Mouse (Mus musculus): Measurements from ENCODE around the gene Nrxn1. TPM values are rescaled to one million over a fixed set of nuclear protein-coding genes. Genes with fewer than 3 reads are reported as not detected.
"Not testable (repeated sequence)": the region's sequence is repeated elsewhere in the genome, so short reads cannot be mapped to it uniquely, and the experiment has no call there.

Nrxn1 gene
- polyA plus RNA-seq, 1 experiment from 2014 or later = 12.2 TPM

DNA sequence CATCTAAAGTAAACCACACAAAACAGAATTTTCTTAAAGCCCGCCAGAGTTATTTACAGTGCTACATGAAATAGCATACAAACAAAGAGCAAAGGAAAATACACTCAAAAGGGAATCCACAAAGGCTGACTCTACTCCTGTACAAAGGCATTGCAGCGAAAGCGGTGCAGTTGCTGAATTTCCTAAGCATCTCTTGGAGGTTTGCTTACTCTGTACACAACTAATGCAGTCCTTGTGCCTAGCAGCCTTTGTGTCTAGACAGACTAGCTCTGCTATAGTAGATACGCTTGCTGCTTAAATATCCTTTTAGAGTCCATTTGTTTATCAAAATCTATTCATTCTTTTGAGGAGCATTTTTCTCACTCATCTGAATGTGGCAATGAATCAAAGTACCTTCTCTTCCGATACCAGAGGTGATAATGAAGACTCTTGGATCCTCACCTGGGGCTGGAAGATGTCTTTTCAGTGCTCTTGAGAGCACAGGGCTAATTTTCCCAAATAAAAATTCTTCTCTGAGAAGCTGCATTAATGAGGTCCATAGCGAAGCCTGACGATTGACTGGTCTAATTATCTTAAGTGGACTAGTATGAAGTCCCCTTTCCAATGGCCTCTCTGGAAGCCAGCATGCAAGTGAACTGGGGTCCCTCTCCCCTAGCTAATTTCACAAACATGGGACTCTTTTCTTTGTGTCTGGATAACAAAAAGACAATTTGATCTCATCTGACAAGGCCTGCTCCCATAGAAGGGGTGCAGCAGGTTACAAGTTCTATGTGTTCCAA is 845.6 kb downstream of the Nrxn1 start:
- Histone ChIP-seq H3K36me3 (no peaks in the 10 kb centered on the region), H3K4me1 (no peaks in the 10 kb centered on the region), H3K4me2 (replicated peaks) (no peak overlapping the region), H3K9me3 (no peaks in the 10 kb centered on the region), H3K4me3 (no peak overlapping the region), H3K27ac (no peak overlapping the region), H3K27me3 (no peaks in the 10 kb centered on the region), H3K9ac (no peak overlapping the region)
- 84% methylated on average over 7 of the region's 7 CpGs for WGBS
- no peak for ATAC-seq (ENCODE audit: low FRiP score, low read depth)

DNA sequence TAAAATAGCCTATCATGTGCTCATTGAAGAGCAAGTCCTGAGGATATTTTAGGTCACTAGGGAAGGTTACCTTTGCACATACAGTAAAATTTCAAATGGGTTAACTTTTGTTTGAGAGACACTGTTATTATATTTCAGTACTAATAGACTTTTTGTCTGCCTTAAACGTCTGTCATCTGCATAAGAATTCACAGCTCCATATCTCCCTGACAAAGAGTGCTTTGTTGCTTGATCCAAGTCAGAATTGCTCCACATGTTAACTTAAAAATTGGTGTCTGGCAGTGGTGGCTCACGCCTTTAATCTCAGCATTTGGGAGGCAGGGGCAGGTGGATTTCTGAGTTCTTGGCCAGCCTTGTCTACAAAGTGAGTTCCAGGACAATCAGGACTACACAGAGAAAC is 848.5 kb downstream of the Nrxn1 start:
- no peak for ATAC-seq (ENCODE audit: low FRiP score, low read depth)
- Histone ChIP-seq H3K4me2 (replicated peaks) (no peak overlapping the region), H3K27ac (no peak overlapping the region), H3K4me1 (no peaks in the 10 kb centered on the region), H3K36me3 (no peaks in the 10 kb centered on the region), H3K9me3 (no peaks in the 10 kb centered on the region), H3K9ac (no peak overlapping the region), H3K27me3 (no peaks in the 10 kb centered on the region), H3K4me3 (no peak overlapping the region)
- WGBS = 59% methylated on average over 2 of the region's 2 CpGs

DNA sequence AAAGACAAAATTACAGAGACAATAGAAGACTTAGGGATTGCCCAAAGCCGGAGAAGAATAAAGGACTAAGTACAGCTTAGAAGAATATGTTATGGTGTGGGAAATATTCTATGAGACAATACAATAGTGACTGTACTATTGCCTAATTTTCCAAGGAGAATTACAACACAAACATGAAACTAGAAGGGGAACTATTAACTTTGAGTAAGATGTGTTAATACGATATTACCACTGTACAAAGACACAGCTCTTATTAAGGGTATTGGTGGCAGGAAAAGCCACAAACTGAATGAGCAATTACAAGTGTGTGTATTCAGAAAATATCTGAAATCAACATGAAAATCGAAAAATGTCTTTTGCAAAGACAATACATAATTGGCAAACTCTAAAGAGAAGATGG is 853.9 kb downstream of the Nrxn1 start:
- Histone ChIP-seq H3K27me3 (no peaks in the 10 kb centered on the region), H3K27ac (no peak overlapping the region), H3K9ac (no peak overlapping the region), H3K9me3 (no peaks in the 10 kb centered on the region), H3K4me3 (no peak overlapping the region), H3K4me2 (replicated peaks) (no peak overlapping the region), H3K4me1 (no peaks in the 10 kb centered on the region), H3K36me3 (no peaks in the 10 kb centered on the region)
- no peak for ATAC-seq (ENCODE audit: low FRiP score, low read depth)
- 87% methylated on average over 3 of the region's 3 CpGs for WGBS

DNA sequence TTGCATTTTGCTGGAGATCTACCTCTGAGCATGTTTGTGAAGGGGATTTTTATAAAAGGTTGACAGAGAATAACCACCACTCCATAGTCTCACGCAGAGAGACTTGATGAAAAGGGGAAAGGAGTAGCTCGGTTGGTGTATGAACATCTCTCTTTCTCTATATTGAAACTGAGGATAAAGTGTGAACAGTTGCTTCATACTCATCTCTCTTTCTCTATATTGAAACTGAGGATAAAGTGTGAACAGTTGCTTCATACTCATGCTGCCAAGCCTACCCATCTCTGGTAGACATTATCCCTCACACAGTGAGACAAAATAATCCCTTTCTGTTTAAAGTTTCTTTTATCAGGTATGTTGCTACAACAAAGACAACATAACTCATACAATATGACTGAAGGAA is 854.4 kb downstream of the Nrxn1 start:
- no peak for ATAC-seq (ENCODE audit: low FRiP score, low read depth)
- H3K27ac ChIP-seq = no peak overlapping the region
- H3K27me3 ChIP-seq = no peaks in the 10 kb centered on the region
- no peaks in the 10 kb centered on the region for H3K9me3 ChIP-seq
- no peak overlapping the region for H3K9ac ChIP-seq
- no peak overlapping the region for H3K4me2 ChIP-seq (replicated peaks)
- no peaks in the 10 kb centered on the region for H3K4me1 ChIP-seq
- H3K4me3 ChIP-seq = no peak overlapping the region
- WGBS = 95% methylated on average over 2 of the region's 2 CpGs
- no peaks in the 10 kb centered on the region for H3K36me3 ChIP-seq

DNA sequence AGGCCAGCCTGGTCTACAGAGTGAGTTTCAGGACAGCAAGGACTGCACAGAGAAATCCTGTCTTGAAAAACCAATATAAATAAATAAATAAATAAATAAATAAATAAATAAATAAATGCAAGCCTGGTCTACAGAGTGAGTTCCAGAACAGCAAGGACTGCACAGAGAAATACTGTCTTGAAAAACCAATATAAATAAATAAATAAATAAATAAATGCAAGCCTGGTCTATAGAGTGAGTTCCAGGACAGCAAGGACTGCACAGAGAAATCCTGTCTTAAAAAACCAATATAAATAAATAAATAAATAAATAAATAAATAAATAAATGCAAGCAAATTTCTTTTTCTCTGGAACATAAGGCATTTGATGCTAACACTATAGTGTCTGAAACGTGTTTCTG is 857.2 kb downstream of the Nrxn1 start:
- not testable (repeated sequence) for H3K36me3 ChIP-seq; H3K4me3 ChIP-seq; H3K4me2 ChIP-seq (replicated peaks); H3K27me3 ChIP-seq; H3K9me3 ChIP-seq; H3K27ac ChIP-seq; H3K9ac ChIP-seq; H3K4me1 ChIP-seq
- ATAC-seq (ENCODE audit: low FRiP score, low read depth) = 0 out of 2 replicates have a peak, but pooled peaks have one; percentile 36
- 86% methylated on average over 1 of the region's 1 CpGs for WGBS

DNA sequence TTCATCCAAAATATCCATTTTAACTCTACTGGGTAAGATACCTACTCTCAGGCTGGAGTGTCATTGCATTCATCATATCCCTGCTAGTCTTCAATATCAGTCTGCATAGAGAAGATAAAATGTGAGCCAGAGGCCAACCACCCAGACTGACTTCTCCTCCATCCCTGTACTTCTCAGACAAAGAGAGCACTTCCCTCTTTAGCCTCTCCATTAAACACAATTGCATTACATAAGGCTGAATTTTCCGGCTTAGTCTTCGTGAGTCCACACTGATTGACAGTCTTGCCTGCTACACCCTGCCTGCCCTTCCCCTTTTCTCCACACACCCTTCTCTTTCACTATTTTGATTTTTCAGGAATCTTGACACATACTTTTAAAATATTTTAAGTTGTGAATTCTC is 858.1 kb downstream of the Nrxn1 start:
- Histone ChIP-seq H3K27me3 (no peaks in the 10 kb centered on the region), H3K36me3 (no peaks in the 10 kb centered on the region), H3K9ac (no peak overlapping the region), H3K4me3 (no peak overlapping the region), H3K9me3 (no peaks in the 10 kb centered on the region), H3K27ac (no peak overlapping the region), H3K4me1 (no peaks in the 10 kb centered on the region), H3K4me2 (replicated peaks) (no peak overlapping the region)
- no peak for ATAC-seq (ENCODE audit: low FRiP score, low read depth)
- WGBS = 92% methylated on average over 2 of the region's 2 CpGs

DNA sequence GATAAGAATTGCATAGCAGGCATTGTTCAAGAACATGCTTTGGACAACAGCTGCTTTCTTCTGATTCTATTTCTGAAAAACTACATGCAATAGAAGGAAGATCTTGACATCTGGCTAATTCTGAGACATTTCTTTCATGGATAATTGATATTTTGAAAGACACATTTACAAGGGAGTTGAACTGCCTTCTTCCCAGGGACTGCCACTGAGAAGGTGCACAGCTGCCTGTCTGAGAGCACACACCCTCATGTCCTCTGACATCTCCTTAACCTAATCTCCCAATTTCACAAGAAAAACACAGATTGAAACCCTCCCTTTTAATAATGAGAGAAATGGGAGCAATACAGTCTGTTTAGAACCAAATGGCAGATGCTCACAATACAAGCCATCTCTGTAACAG is 884.3 kb downstream of the Nrxn1 start:
- H3K27me3 ChIP-seq = no peaks in the 10 kb centered on the region
- no peak for ATAC-seq (ENCODE audit: low FRiP score, low read depth)
- no peaks in the 10 kb centered on the region for H3K36me3 ChIP-seq
- no peaks in the 10 kb centered on the region for H3K4me1 ChIP-seq
- no peaks in the 10 kb centered on the region for H3K9me3 ChIP-seq
- H3K9ac ChIP-seq = no peak overlapping the region
- H3K4me2 ChIP-seq (replicated peaks) = no peak overlapping the region
- no peak overlapping the region for H3K4me3 ChIP-seq
- H3K27ac ChIP-seq = no peak overlapping the region

DNA sequence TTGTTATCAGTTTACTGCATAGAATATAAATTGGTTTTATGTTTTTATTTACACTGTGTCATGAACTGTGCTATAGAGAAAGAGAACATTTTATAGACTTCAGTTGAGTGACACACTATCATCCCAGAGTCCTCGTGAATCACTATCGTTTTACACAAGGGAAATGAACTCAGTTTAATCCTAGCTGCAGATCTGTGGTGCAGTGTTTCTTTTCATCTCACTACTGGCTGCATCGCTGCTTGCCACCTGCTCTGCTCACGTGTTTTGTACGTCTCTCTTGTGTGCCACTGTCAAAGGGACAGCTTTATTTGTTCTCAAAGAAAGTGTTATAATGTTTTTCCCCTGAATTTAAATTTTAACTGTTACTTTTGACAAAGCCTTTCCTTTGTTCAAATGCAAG is 885.3 kb downstream of the Nrxn1 start:
- 69% methylated on average over 5 of the region's 5 CpGs for WGBS
- no peaks in the 10 kb centered on the region for H3K9me3 ChIP-seq
- H3K27me3 ChIP-seq = no peaks in the 10 kb centered on the region
- no peak overlapping the region for H3K27ac ChIP-seq
- ATAC-seq (ENCODE audit: low FRiP score, low read depth) = no peak
- H3K4me3 ChIP-seq = no peak overlapping the region
- H3K36me3 ChIP-seq = no peaks in the 10 kb centered on the region
- no peak overlapping the region for H3K4me2 ChIP-seq (replicated peaks)
- H3K4me1 ChIP-seq = no peaks in the 10 kb centered on the region
- H3K9ac ChIP-seq = no peak overlapping the region

DNA sequence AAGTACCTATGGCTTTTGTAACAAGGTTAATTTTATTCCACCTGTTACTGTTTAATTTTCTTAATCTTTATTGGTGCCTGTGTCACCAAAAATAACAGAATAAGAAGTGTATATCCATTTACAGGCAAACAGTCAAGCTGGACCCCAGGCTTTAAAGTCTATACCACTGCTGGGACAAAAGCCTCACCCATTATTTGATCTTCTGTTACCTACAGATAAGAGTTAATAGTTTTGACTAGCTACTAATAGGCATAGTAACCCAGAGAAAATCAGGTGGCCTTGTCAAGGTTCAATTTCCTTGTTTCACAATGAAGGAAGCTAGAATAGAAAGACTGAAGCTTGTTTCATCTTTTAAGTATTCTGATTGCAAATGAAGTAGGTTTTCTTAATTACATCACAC is 888.9 kb downstream of the Nrxn1 start:
- no peak for ATAC-seq (ENCODE audit: low FRiP score, low read depth)
- Histone ChIP-seq H3K27ac (no peak overlapping the region), H3K36me3 (no peaks in the 10 kb centered on the region), H3K4me3 (no peak overlapping the region), H3K4me1 (no peaks in the 10 kb centered on the region), H3K9me3 (no peaks in the 10 kb centered on the region), H3K27me3 (no peaks in the 10 kb centered on the region), H3K4me2 (replicated peaks) (no peak overlapping the region), H3K9ac (no peak overlapping the region)

DNA sequence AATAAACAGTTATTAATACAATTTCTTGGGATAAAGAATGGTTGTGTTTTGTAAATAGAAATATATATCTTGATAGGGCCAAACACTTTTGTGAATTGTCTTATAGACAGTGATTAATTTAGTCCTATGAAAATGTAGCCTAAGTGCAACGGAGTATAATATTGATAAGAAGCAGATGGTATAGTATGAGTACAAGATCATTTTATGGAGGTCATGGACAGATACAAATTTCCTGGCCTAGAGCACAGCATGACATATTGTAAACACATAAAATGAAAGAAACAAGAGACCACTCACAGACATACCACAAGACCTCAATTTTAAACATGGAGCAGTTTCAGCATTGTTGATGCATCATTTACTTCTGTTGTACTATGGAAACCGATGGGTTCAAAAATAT is 890.1 kb downstream of the Nrxn1 start:
- WGBS = 59% methylated on average over 2 of the region's 2 CpGs
- Histone ChIP-seq H3K9ac (no peak overlapping the region), H3K4me1 (no peaks in the 10 kb centered on the region), H3K27me3 (no peaks in the 10 kb centered on the region), H3K36me3 (no peaks in the 10 kb centered on the region), H3K4me2 (replicated peaks) (no peak overlapping the region), H3K4me3 (no peak overlapping the region), H3K9me3 (no peaks in the 10 kb centered on the region), H3K27ac (no peak overlapping the region)
- no peak for ATAC-seq (ENCODE audit: low FRiP score, low read depth)

DNA sequence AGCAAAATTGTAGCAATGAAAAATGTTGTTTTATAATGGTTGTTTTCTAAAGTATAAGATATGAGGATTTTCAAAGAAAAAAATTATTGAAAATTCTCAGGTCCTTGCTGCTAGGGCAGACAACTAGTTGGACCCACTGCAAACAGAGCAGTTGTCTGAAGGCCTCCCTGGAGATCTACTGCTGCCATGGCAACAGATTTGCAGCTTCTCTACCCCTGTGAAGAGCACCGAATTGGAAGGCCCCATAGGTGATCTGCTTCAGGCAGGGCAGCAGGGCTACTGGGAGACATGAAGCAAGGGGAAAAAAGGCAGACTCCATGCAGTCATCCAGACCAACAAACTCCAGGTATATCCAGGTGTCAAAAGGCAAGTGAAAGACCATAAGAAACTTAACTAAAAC is 896.1 kb downstream of the Nrxn1 start:
- 4% methylated on average over 1 of the region's 1 CpGs for WGBS
- Histone ChIP-seq H3K36me3 (no peaks in the 10 kb centered on the region), H3K4me3 (no peak overlapping the region), H3K9me3 (no peaks in the 10 kb centered on the region), H3K27ac (no peak overlapping the region), H3K4me2 (replicated peaks) (no peak overlapping the region), H3K27me3 (no peaks in the 10 kb centered on the region), H3K9ac (no peak overlapping the region), H3K4me1 (no peaks in the 10 kb centered on the region)
- no peak for ATAC-seq (ENCODE audit: low FRiP score, low read depth)

DNA sequence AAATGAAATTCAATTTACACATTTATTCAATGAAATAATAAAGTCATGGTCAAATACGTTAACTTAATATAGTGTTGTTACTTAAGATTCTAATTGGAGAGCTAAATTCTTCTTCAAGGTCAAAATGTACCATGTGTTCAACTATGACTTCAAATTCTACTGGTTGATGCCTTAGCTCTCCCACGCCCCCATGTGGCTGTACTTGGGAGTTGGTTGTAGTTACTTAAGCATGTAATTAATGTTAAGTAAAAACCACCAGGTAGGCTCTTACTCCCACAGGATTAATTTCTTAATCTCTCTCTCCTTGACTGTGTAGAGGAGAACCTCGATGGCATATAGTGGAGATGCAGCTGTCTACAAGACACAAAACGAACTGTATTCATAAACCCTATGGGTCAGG is 951.3 kb downstream of the Nrxn1 start:
- no peak for ATAC-seq (ENCODE audit: low FRiP score, low read depth)
- Histone ChIP-seq H3K4me3 (no peak overlapping the region), H3K27ac (no peak overlapping the region), H3K36me3 (no peaks in the 10 kb centered on the region), H3K27me3 (no peaks in the 10 kb centered on the region), H3K9ac (no peak overlapping the region), H3K4me2 (replicated peaks) (no peak overlapping the region), H3K9me3 (no peaks in the 10 kb centered on the region), H3K4me1 (no peaks in the 10 kb centered on the region)
- WGBS = 58% methylated on average over 4 of the region's 4 CpGs

DNA sequence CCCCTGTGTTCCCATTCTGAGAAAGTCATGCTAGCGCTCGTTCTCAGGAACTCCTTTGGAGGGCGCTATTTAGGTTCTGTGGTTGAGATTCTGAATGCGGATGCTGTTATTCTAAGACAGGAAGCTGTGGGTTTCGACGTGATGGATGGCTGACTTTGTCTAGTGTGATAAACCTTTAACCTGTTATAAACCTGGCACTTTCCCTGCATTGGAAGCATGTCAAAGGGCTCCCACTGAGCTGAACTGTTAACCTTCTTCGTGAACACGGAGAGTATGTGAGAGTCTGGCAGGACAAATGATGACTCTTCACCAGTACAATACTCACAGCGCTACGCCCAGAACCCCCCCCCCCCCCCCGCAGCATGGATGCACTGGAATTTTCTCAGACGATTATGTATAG is 962.0 kb downstream of the Nrxn1 start:
- H3K9ac ChIP-seq = no peak overlapping the region
- no peak overlapping the region for H3K4me3 ChIP-seq
- H3K4me1 ChIP-seq = no peaks in the 10 kb centered on the region
- no peak overlapping the region for H3K4me2 ChIP-seq (replicated peaks)
- no peak for ATAC-seq (ENCODE audit: low FRiP score, low read depth)
- H3K27ac ChIP-seq = no peak overlapping the region
- H3K36me3 ChIP-seq = no peaks in the 10 kb centered on the region
- H3K27me3 ChIP-seq = no peaks in the 10 kb centered on the region
- WGBS = 68% methylated on average over 11 of the region's 12 CpGs
- H3K9me3 ChIP-seq = no peaks in the 10 kb centered on the region
